Mouse (Mus musculus) pancreas, adult 10 weeks (tissue): ENCODE data around the gene Gpc5. TPM values are rescaled to one million over a fixed set of nuclear protein-coding genes. Genes with fewer than 3 reads are reported as not detected.

Experiments used
- polyA plus RNA-seq: library from polyadenylated mRNA; stranded (reverse); fragments of 350-450 nt; fragmentation: Illumina TruSeq; extraction: RNeasy Lipid Tissue Mini Kit (QIAGEN cat#74804); gene quantifications from one replicate; pipeline ENCODE4 v1.2.3, GENCODE M21; 2015; ENCODE audit warnings: low read depth, low replicate concordance; ENCODE audit not compliant: insufficient read depth

Gpc5 gene
- not detected for polyA plus RNA-seq

GRCm38 (mm10) chr14:115092081-115092480, at the start of gene Gpc5:
Gpc5 (plus strand) TSS chr14:115092215.

